ENCODE assay signal across 7 mouse cellular contexts in the genomic region with DNA sequence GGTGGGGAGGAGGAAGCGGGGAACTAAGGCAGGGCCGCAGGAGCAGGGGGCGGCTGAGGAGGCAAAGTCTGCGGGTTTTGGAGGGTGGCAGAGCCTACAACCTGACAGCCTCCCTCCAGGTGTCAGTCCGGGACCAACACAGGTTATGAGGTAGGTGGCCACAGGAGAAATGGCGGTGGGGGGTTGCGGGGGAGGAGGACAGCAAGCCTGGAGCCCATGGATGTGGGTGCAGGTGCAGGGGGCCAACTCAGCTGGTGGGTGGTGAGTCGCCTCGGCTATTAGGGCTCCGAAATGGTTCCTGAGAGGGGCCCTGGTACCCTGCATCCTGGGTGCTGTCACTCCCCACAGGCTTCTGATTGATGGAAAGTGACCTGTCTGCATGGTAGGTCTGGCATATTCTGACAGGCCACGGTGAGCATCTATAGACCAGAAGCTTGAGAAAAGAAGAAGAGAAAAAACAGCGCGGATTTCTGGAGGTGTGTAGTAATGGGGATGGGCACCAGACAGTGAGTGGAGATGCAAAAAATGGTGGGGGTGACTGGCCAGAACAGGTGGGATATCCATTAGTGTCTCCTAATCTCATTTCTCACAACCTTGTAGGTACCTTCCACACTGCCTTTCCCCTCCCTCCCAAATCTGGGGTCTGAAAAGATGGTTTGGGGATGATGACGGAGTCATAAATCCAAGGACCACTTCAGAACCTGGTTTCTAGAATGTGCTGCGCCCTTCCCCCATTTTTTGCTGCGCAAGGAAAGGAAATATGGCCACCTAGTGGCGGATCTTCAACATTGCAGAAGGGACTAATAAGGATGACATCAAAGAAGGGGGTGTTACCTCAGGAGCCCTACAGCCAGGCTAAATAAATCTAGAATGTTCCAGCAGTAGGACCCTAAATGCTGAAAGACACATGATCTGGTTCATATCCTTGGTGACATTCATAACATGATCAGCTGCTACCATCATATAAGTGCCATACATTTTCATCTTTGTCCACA. TPM values are rescaled to one million over a fixed set of nuclear protein-coding genes. Genes with fewer than 3 reads are reported as not detected.
DNase-seq lines count a peak whose midpoint lies in the region; ATAC-seq and TF ChIP-seq lines count a peak whose summit lies in the region.
"Not testable (repeated sequence)": the region's sequence is repeated elsewhere in the genome, so short reads cannot be mapped to it uniquely, and the experiment has no call there.

No protein-coding gene starts in this region.

- peak; percentile 25 for DNase-seq in adrenal gland, postnatal 10 days
- peak; percentile 39 for DNase-seq in embryonic facial prominence, embryonic 10.5 days (ENCODE audit: low spot score)
- DNase-seq in heart, adult 2 months = peak in 1 of 2 experiments; percentile 8
- DNase-seq in left cerebral cortex, postnatal 4 days = peak; percentile 36
- DNase-seq in right cerebral cortex, adult 2 months (ENCODE audit: low spot score in 2 of 2) = peak; percentile 43 to 54

- peak; percentile 53 for TF ChIP-seq CTCF in heart, adult 2 months (IDR thresholded peaks at IDR 0.05)

- H3K4me3 ChIP-seq in embryonic facial prominence, embryonic 10.5 days = peak overlapping the region; percentile 63
- H3K4me3 ChIP-seq in heart, adult 2 months = not testable (repeated sequence)
- peak overlapping the region; percentile 46 for H3K4me3 ChIP-seq in intestine, embryonic 16.5 days (ENCODE audit: low read length)
- peak overlapping the region; percentile 74 for H3K4me3 ChIP-seq in megakaryocyte, embryonic 14.5 days (replicated peaks)

- H3K9me3 ChIP-seq in embryonic facial prominence, embryonic 10.5 days; intestine, embryonic 16.5 days (ENCODE audit: control insufficient read depth, low read length); megakaryocyte, embryonic 14.5 days: not testable (repeated sequence)

- not testable (repeated sequence) for H3K79me2 ChIP-seq in heart, adult 2 months (replicated peaks; ENCODE audit: control insufficient read depth, insufficient read depth, low read length)

- 18% methylated on average over 17 of the region's 17 CpGs for WGBS in embryonic facial prominence, embryonic 10.5 days
- WGBS in heart, adult 2 months = 29% methylated on average over 16 of the region's 17 CpGs
- 10% methylated on average over 15 of the region's 17 CpGs for WGBS in intestine, embryonic 16.5 days

- TF ChIP-seq EP300 in heart, adult 2 months (IDR thresholded peaks at IDR 0.05; ENCODE audit: insufficient read depth, low read depth, low read length) = not testable (repeated sequence)

- H3K27ac ChIP-seq in embryonic facial prominence, embryonic 10.5 days (replicated peaks) = peak overlapping the region; percentile 54; the same call in 1 of the 2 replicates
- not testable (repeated sequence) for H3K27ac ChIP-seq in heart, adult 2 months; intestine, embryonic 16.5 days (ENCODE audit: low read length)

- H3K4me1 ChIP-seq in embryonic facial prominence, embryonic 10.5 days; heart, adult 2 months (ENCODE audit: control insufficient read depth, insufficient read depth, low read length); intestine, embryonic 16.5 days (ENCODE audit: control insufficient read depth, insufficient read depth, low read length); megakaryocyte, embryonic 14.5 days: not testable (repeated sequence)

- ATAC-seq in intestine, embryonic 16.5 days = peak; percentile 46

- peaks cover 29% of the 10 kb centered on the region for H3K27me3 ChIP-seq in embryonic facial prominence, embryonic 10.5 days (replicated peaks; ENCODE audit: low read depth, poor library complexity, severe bottlenecking)
- not testable (repeated sequence) for H3K27me3 ChIP-seq in heart, adult 2 months (ENCODE audit: control insufficient read depth, insufficient read depth, low read length); intestine, embryonic 16.5 days (replicated peaks; ENCODE audit: control insufficient read depth, insufficient read depth, low read length)
- H3K27me3 ChIP-seq in megakaryocyte, embryonic 14.5 days (replicated peaks) = peaks cover 24% of the 10 kb centered on the region

- intact Hi-C loops in heart, adult 2 months (cut with DNase I) = loop anchor here (2.0 kb wide), 1 partner anchor 41 kb away; no protein-coding TSS in a partner anchor
- intact Hi-C loops in left cerebral cortex, postnatal 4 days (cut with DNase I) = not testable (repeated sequence)

- TF ChIP-seq POLR2A in heart, adult 2 months (IDR thresholded peaks at IDR 0.05; ENCODE audit: insufficient read depth, low read depth, low read length) = not testable (repeated sequence)

- H3K9ac ChIP-seq in heart, adult 2 months (ENCODE audit: low read depth, low read length) = peak overlapping the region; percentile 46; the same call in 1 of the 2 replicates
- peak overlapping the region; percentile 56; the same call in 1 of the 2 replicates for H3K9ac ChIP-seq in intestine, embryonic 16.5 days (ENCODE audit: low read depth, low read length)

- H3K36me3 ChIP-seq in embryonic facial prominence, embryonic 10.5 days (replicated peaks); heart, adult 2 months (ENCODE audit: control insufficient read depth, insufficient read depth, low read length); intestine, embryonic 16.5 days (ENCODE audit: control insufficient read depth, insufficient read depth, low read length); megakaryocyte, embryonic 14.5 days (replicated peaks; ENCODE audit: low read length): not testable (repeated sequence)

- H3K4me2 ChIP-seq in intestine, embryonic 16.5 days (ENCODE audit: low read depth, low read length) = peak overlapping the region; percentile 52

RNA-seq across cellular contexts. Expression of gene Gprasp2, which starts 0.9 kb away (rescaled TPM):
- 10 to 100 TPM; 14.8 to 21.6 TPM for total RNA-seq in adrenal gland, postnatal 10 days (2021)
- 28.7 and 31.8 TPM in 2 replicates for polyA plus RNA-seq in embryonic facial prominence, embryonic 10.5 days (2016; fragmentation: Nextera tagmentation; extraction: Ambion mirVana)
- 1 to 10 TPM; 1.2 to 3.5 TPM for total RNA-seq in heart, adult 2 months (2021)
- polyA plus RNA-seq in heart, adult 2 months (2012; rRNA removed) = 1.9 and 2.1 TPM in 2 replicates
- polyA plus RNA-seq in intestine, embryonic 16.5 days (2015; fragmentation: Nextera tagmentation; extraction: Ambion mirVana) = 11.7 and 12.6 TPM in 2 replicates
- total RNA-seq in left cerebral cortex, postnatal 4 days (2021) = 100 to 1,000 TPM; 146 to 195 TPM
- not detected in 2 replicates for polyA plus RNA-seq in megakaryocyte, embryonic 14.5 days (2012; ENCODE audit: insufficient read depth, low replicate concordance)

RNA-seq across cellular contexts. Expression of gene Bhlhb9, which starts 42.3 kb away (rescaled TPM):
- 10 to 100 TPM; 25.1 to 33.5 TPM for total RNA-seq in adrenal gland, postnatal 10 days (2021)
- 49.2 and 52.8 TPM in 2 replicates for polyA plus RNA-seq in embryonic facial prominence, embryonic 10.5 days (2016; fragmentation: Nextera tagmentation; extraction: Ambion mirVana)
- 10 to 100 TPM in 1 of 2 experiments, 1 to 10 TPM in 1; 9.0 to 16.2 TPM for total RNA-seq in heart, adult 2 months (2021)
- polyA plus RNA-seq in heart, adult 2 months (2012; rRNA removed) = 4.7 and 6.6 TPM in 2 replicates
- polyA plus RNA-seq in intestine, embryonic 16.5 days (2015; fragmentation: Nextera tagmentation; extraction: Ambion mirVana) = 21.9 and 24.8 TPM in 2 replicates
- 10 to 100 TPM; 85.5 to 87.8 TPM for total RNA-seq in left cerebral cortex, postnatal 4 days (2021)
- polyA plus RNA-seq in megakaryocyte, embryonic 14.5 days (2012; ENCODE audit: insufficient read depth, low replicate concordance) = 1.7 and 4.1 TPM in 2 replicates
